Mouse (Mus musculus): ENCODE results near the gene 1700017B05Rik. TPM values are rescaled to one million over a fixed set of nuclear protein-coding genes. Genes with fewer than 3 reads are reported as not detected.

Gene 1700017B05Rik
- polyA plus RNA-seq, 1 experiment from 2014 or later, result 13.1 TPM

DNA sequence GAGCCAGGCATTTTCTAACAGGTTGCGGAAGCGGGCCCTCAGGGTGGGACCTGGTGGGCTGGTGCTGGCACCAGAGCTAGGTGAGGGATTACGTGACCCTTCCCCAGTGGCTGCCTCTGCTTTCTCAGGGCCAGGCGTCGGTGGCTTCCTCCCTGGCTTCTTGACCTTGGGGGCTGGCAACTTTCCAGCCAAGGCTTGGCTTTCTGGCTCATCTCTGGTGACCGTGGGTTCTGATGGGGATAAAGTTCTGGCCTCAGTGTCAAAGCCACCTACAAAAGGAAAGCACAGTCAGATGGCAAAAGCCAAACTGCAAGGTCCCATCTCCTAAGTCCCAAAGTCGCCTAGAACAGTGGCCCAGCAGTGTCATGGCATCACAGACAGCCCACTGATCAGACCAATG, 8.4 kb downstream of the 1700017B05Rik start:
- Histone ChIP-seq H3K4me2 (ENCODE audit: low read length) (no peak overlapping the region), H3K27me3 (ENCODE audit: insufficient read depth, low read length) (no peaks in the 10 kb centered on the region), H3K27ac (no peak overlapping the region), H3K9me3 (replicated peaks; ENCODE audit: low read length) (no peaks in the 10 kb centered on the region), H3K4me1 (replicated peaks; ENCODE audit: insufficient read depth, low read length) (no peaks in the 10 kb centered on the region), H3K9ac (ENCODE audit: low read depth, low read length) (no peak overlapping the region), H3K36me3 (ENCODE audit: insufficient read depth, low read length) (peaks cover 52% of the 10 kb centered on the region), H3K4me3 (replicated peaks; ENCODE audit: low read depth, low read length) (no peak overlapping the region)
- ATAC-seq (replicated peaks; ENCODE audit: low FRiP score, low read depth) (no peak), DNase-seq (ENCODE audit: low spot score) (no peak)
- 81% methylated on average over 7 of the region's 7 CpGs for WGBS
- TF ChIP-seq CTCF (IDR thresholded peaks at IDR 0.05; ENCODE audit: low read depth), result no peak

DNA sequence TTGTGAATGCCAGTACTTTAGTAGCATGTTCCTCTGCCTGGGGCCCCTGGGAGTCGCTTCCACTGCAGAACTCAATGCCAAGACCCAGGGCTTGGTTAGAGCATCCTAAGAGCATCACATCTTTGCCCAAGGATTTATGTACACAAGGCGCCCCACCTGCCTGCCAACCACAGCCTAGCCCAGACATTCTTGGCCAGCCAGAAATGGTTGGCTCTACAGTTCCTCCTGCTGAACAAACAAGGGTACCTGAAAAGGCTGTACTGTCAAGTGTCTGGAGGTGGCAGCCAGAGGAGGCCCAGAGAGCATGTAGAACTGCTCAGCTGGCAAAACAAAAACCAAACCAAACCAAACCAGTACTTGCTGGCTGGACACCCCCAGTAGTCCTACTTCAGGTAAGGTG, 11.3 kb downstream of the 1700017B05Rik start:
- no peak overlapping the region for H3K9ac ChIP-seq (ENCODE audit: low read depth, low read length)
- no peak overlapping the region for H3K4me3 ChIP-seq (replicated peaks; ENCODE audit: low read depth, low read length)
- ATAC-seq (replicated peaks; ENCODE audit: low FRiP score, low read depth) (no peak), DNase-seq (ENCODE audit: low spot score) (no peak)
- H3K27me3 ChIP-seq (ENCODE audit: insufficient read depth, low read length), result no peaks in the 10 kb centered on the region
- 0 out of 2 replicates have a peak, but pooled peaks cover 4% of the 10 kb centered on the region for H3K4me1 ChIP-seq (replicated peaks; ENCODE audit: insufficient read depth, low read length)
- TF ChIP-seq CTCF (IDR thresholded peaks at IDR 0.05; ENCODE audit: low read depth), result no peak
- H3K27ac ChIP-seq, result no peak overlapping the region
- peaks cover 28% of the 10 kb centered on the region; the same call in 1 of the 2 replicates for H3K36me3 ChIP-seq (ENCODE audit: insufficient read depth, low read length)
- no peak overlapping the region for H3K4me2 ChIP-seq (ENCODE audit: low read length)
- WGBS, result 96% methylated on average over 2 of the region's 2 CpGs
- H3K9me3 ChIP-seq (replicated peaks; ENCODE audit: low read length), result no peaks in the 10 kb centered on the region

DNA sequence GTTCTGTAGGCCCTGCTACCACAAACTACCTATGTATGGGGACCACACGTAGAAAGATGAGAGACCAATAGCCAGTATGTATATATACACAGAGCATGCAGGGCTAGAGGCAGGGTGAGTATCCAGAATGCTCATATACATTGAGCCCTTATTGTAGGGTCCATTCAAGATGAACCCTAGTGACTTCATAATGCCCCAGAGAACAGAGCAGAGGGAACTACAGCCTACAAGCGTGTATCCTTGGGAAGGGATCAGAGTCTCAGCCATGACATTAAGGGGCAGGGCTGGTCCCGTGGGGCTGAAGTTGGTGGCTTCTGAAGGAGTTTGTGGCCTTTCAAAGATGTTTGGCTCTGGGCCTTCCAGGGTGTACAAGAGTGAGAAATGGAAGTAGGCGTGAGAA, 12.4 kb downstream of the 1700017B05Rik start:
- Histone ChIP-seq H3K27ac (no peak overlapping the region), H3K4me2 (ENCODE audit: low read length) (no peak overlapping the region)
- 94% methylated on average over 4 of the region's 4 CpGs for WGBS

DNA sequence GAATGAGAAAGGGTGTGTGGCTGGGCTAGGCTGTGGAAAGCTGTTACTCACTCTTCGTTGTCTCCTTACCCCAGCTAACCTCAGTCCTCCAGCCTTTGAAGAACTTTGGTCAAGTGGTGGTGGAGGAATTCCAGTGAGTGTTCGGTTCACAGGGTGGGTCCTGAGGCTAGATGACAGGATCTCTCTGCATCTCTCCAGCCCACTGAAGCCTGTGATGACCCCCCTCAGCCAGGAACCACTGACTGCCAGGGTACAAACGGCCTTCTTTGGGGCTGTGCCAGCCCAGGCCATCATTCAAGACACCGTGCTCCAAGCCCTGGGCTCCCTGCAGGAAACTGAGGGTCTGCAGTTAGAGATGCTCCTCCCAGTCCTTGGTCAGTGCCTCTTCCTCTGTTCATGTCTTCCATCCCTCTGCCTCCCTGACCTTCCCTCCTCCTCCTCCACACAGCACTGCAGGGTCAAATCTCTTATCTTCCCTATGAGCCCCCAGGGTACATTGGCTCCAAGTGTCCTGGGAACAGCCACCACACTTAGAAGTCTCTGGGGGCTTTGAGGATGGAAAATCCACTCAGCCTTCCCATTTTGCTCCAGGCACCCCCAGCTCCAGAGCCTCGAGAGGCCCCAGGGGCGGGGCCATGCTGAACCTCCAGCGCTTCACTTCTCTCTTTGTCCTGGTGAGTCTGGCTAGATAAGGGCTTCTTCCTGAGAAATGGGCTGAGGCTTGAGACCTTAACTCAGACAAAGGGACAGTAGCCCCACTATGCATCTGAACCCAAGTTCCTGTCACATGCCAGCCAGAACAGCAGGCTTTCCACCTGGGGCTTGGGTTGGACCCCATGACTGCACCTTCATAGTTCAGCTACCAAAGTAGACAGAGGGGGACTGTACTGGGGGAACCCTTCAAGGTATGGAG, 14.1 kb downstream of the 1700017B05Rik start:
- no peak for DNase-seq (ENCODE audit: low spot score)
- 59% methylated on average over 7 of the region's 7 CpGs for WGBS
- no peak for TF ChIP-seq CTCF (IDR thresholded peaks at IDR 0.05; ENCODE audit: low read depth)
- no peak overlapping the region for H3K27ac ChIP-seq
- H3K9me3 ChIP-seq (replicated peaks; ENCODE audit: low read length), result no peaks in the 10 kb centered on the region
- no peak overlapping the region for H3K4me2 ChIP-seq (ENCODE audit: low read length)
- no peak overlapping the region for H3K9ac ChIP-seq (ENCODE audit: low read depth, low read length)
- no peak for ATAC-seq (replicated peaks; ENCODE audit: low FRiP score, low read depth)
- H3K27me3 ChIP-seq (ENCODE audit: insufficient read depth, low read length), result no peaks in the 10 kb centered on the region
- H3K4me3 ChIP-seq (replicated peaks; ENCODE audit: low read depth, low read length), result no peak overlapping the region
- H3K4me1 ChIP-seq (replicated peaks; ENCODE audit: insufficient read depth, low read length), result 0 out of 2 replicates have a peak, but pooled peaks cover 4% of the 10 kb centered on the region
- 0 out of 2 replicates have a peak, but pooled peaks cover 12% of the 10 kb centered on the region for H3K36me3 ChIP-seq (ENCODE audit: insufficient read depth, low read length)

More for the DNA sequence above, 12.4 kb downstream of the 1700017B05Rik start:
- no peaks in the 10 kb centered on the region for H3K9me3 ChIP-seq (replicated peaks; ENCODE audit: low read length)
- no peak overlapping the region for H3K4me3 ChIP-seq (replicated peaks; ENCODE audit: low read depth, low read length)
- ATAC-seq (replicated peaks; ENCODE audit: low FRiP score, low read depth), result no peak
- no peak overlapping the region for H3K9ac ChIP-seq (ENCODE audit: low read depth, low read length)
- 0 out of 2 replicates have a peak, but pooled peaks cover 4% of the 10 kb centered on the region for H3K4me1 ChIP-seq (replicated peaks; ENCODE audit: insufficient read depth, low read length)
- DNase-seq (ENCODE audit: low spot score), result no peak
- H3K27me3 ChIP-seq (ENCODE audit: insufficient read depth, low read length), result no peaks in the 10 kb centered on the region
- H3K36me3 ChIP-seq (ENCODE audit: insufficient read depth, low read length), result 0 out of 2 replicates have a peak, but pooled peaks cover 18% of the 10 kb centered on the region
- no peak for TF ChIP-seq CTCF (IDR thresholded peaks at IDR 0.05; ENCODE audit: low read depth)

DNA sequence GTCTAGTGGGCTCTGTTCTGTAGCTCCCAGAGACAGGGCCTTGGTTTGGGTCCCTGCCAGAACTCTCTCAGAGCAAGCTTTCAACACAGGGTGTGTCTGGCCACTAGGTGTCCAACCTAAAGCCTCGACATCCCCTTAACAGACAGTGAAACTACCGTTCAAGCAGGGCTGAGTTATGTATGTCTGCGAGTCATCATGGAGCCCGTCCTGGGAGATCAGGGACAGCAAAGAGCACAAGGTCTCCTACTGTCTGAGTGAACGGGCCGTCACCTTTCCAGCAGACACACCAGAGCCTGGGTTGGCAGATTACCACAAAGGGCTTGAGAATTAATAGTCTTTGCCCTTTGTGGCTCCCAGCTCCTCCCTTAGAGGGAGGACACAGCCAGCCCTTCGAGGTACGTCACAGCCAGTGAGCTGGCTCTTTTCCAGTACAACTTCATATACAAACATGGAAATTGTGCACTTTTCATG, 15.2 kb downstream of the 1700017B05Rik start:
- Histone ChIP-seq H3K4me2 (ENCODE audit: low read length) (no peak overlapping the region), H3K27me3 (ENCODE audit: insufficient read depth, low read length) (no peaks in the 10 kb centered on the region), H3K9me3 (replicated peaks; ENCODE audit: low read length) (no peaks in the 10 kb centered on the region), H3K4me1 (replicated peaks; ENCODE audit: insufficient read depth, low read length) (0 out of 2 replicates have a peak, but pooled peaks cover 4% of the 10 kb centered on the region), H3K36me3 (ENCODE audit: insufficient read depth, low read length) (0 out of 2 replicates have a peak, but pooled peaks cover 1% of the 10 kb centered on the region), H3K9ac (ENCODE audit: low read depth, low read length) (no peak overlapping the region), H3K4me3 (replicated peaks; ENCODE audit: low read depth, low read length) (no peak overlapping the region), H3K27ac (peak overlapping the region; percentile 19; the same call in 1 of the 2 replicates)
- peak; percentile 38 for DNase-seq (ENCODE audit: low spot score)
- peak; percentile 19; the same call in 1 of the 2 replicates for ATAC-seq (replicated peaks; ENCODE audit: low FRiP score, low read depth)
- peak; percentile 32; the same call in 1 of the 2 replicates for TF ChIP-seq CTCF (IDR thresholded peaks at IDR 0.05; ENCODE audit: low read depth)
- WGBS, result 27% methylated on average over 8 of the region's 8 CpGs

DNA sequence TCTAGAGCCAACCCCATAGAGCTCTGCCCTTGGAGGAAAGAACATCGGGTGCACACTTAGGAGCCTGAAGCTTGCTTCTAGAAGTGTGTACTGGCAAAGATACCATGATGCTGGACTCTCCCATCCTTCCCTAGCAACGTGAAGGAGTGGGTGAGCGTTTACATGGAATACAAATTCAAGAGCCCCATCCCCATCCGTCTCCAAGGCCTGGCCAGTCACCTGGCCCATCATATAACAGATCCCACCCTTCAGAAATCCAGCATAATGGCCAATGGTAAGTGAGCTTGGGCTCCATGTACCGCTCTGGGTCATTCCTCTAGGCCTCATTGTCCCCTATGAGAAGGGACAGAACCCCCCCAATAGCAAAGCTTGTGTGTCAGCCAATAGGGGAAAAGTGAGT, 15.9 kb downstream of the 1700017B05Rik start:
- Histone ChIP-seq H3K36me3 (ENCODE audit: insufficient read depth, low read length) (no peaks in the 10 kb centered on the region), H3K4me1 (replicated peaks; ENCODE audit: insufficient read depth, low read length) (0 out of 2 replicates have a peak, but pooled peaks cover 4% of the 10 kb centered on the region), H3K27ac (no peak overlapping the region), H3K4me3 (replicated peaks; ENCODE audit: low read depth, low read length) (no peak overlapping the region), H3K4me2 (ENCODE audit: low read length) (no peak overlapping the region), H3K27me3 (ENCODE audit: insufficient read depth, low read length) (no peaks in the 10 kb centered on the region), H3K9me3 (replicated peaks; ENCODE audit: low read length) (no peaks in the 10 kb centered on the region), H3K9ac (ENCODE audit: low read depth, low read length) (no peak overlapping the region)
- DNase-seq (ENCODE audit: low spot score) (no peak), ATAC-seq (replicated peaks; ENCODE audit: low FRiP score, low read depth) (no peak)
- TF ChIP-seq CTCF (IDR thresholded peaks at IDR 0.05; ENCODE audit: low read depth), result no peak
- WGBS, result 90% methylated on average over 5 of the region's 5 CpGs

All from kidney, postnatal 0 days (tissue).